Comparison of ENCODE assay signal across 8 mouse cellular contexts in the genomic region with DNA sequence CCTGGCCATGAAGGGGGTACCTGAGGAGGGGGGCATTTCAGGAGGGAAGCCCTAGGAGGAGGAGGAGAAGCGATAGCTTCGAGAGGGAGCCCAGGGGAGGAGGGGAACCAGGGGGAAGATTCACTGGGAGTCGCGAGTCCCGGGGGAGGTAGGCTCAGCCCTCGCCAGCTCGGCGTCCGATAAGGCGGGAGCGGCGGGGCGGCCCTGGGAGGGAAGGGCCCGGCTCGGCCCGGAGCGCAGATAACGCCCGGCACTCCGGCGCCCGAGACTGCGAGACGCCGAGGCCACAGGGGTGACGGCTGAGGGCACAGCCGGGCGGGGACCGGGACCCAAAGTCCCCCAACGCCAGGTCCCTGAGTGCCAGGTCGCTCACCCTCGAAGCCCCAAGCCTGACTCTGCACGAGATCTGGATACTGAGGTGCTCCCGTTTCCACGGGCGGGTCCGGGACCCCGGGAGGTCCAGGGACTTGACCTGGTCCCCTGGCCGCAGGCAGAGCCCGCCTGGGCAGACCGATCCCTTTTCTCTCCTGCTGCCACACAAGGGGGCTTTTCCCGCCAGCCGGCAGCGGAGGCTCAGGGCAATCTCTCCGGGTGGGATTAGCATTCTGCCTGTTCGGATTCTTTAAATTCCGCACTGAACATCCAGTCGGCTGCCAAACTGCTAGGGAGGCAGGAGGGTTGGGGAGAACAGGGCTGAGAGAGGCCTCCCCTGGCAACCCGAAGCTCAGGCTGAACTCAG. TPM values are rescaled to one million over a fixed set of nuclear protein-coding genes. Genes with fewer than 3 reads are reported as not detected.
DNase-seq lines count a peak whose midpoint lies in the region; ATAC-seq lines count a peak whose summit lies in the region.

No protein-coding gene starts in this region.

- ATAC-seq in forebrain, embryonic 12.5 days (ENCODE audit: low FRiP score) = 0 out of 2 replicates have a peak, but pooled peaks have one; percentile 17
- no peak for ATAC-seq in hindbrain, embryonic 13.5 days (ENCODE audit: low FRiP score)
- peak; percentile 93 for ATAC-seq in liver, embryonic 13.5 days (ENCODE audit: low read depth)
- ATAC-seq in neural tube, embryonic 12.5 days (ENCODE audit: low FRiP score, low read depth) = no peak
- ATAC-seq in frontal cortex, adult (ENCODE audit: low TSS enrichment) = no peak

- peak; percentile 50 for DNase-seq in urinary bladder, adult 2 months (ENCODE audit: low spot score)
- DNase-seq in urinary bladder, postnatal 10 days (ENCODE audit: low spot score) = no peak
- DNase-seq in liver, embryonic 13.5 days = peak; percentile 73
- DNase-seq in thymus, adult 18-20 months = no peak

- peak overlapping the region; percentile 82 for H3K4me2 ChIP-seq in forebrain, embryonic 12.5 days
- H3K4me2 ChIP-seq in hindbrain, embryonic 13.5 days = peak overlapping the region; percentile 76
- H3K4me2 ChIP-seq in liver, embryonic 13.5 days = peak overlapping the region; percentile 81
- peak overlapping the region; percentile 88 for H3K4me2 ChIP-seq in neural tube, embryonic 12.5 days (replicated peaks)

- peaks cover 42% of the 10 kb centered on the region for H3K27me3 ChIP-seq in forebrain, embryonic 12.5 days
- H3K27me3 ChIP-seq in hindbrain, embryonic 13.5 days = peaks cover 48% of the 10 kb centered on the region
- H3K27me3 ChIP-seq in liver, embryonic 13.5 days = no peaks in the 10 kb centered on the region
- H3K27me3 ChIP-seq in neural tube, embryonic 12.5 days (replicated peaks) = peaks cover 23% of the 10 kb centered on the region

- peak overlapping the region; percentile 63 for H3K9ac ChIP-seq in forebrain, embryonic 12.5 days
- H3K9ac ChIP-seq in hindbrain, embryonic 13.5 days = peak overlapping the region; percentile 74
- peak overlapping the region; percentile 88 for H3K9ac ChIP-seq in liver, embryonic 13.5 days
- H3K9ac ChIP-seq in neural tube, embryonic 12.5 days = peak overlapping the region; percentile 61

- 2% methylated on average over 48 of the region's 49 CpGs for WGBS in forebrain, embryonic 12.5 days
- under 1% methylated on average over 45 of the region's 49 CpGs for WGBS in hindbrain, embryonic 13.5 days
- 12% methylated on average over 42 of the region's 49 CpGs for WGBS in liver, embryonic 13.5 days (ENCODE audit: insufficient replicate concordance)
- under 1% methylated on average over 49 of the region's 49 CpGs for WGBS in neural tube, embryonic 12.5 days

- no peaks in the 10 kb centered on the region for H3K9me3 ChIP-seq in forebrain, embryonic 12.5 days
- no peaks in the 10 kb centered on the region for H3K9me3 ChIP-seq in hindbrain, embryonic 13.5 days
- H3K9me3 ChIP-seq in liver, embryonic 13.5 days (replicated peaks) = no peaks in the 10 kb centered on the region
- no peaks in the 10 kb centered on the region for H3K9me3 ChIP-seq in neural tube, embryonic 12.5 days

- peak overlapping the region; percentile 42; the same call in 1 of the 2 replicates for H3K27ac ChIP-seq in forebrain, embryonic 12.5 days
- no peak overlapping the region for H3K27ac ChIP-seq in hindbrain, embryonic 13.5 days
- H3K27ac ChIP-seq in liver, embryonic 13.5 days = peak overlapping the region; percentile 96
- H3K27ac ChIP-seq in neural tube, embryonic 12.5 days = no peak overlapping the region

- H3K36me3 ChIP-seq in forebrain, embryonic 12.5 days (replicated peaks) = no peaks in the 10 kb centered on the region
- H3K36me3 ChIP-seq in hindbrain, embryonic 13.5 days = no peaks in the 10 kb centered on the region
- no peaks in the 10 kb centered on the region for H3K36me3 ChIP-seq in liver, embryonic 13.5 days
- H3K36me3 ChIP-seq in neural tube, embryonic 12.5 days = no peaks in the 10 kb centered on the region

- H3K4me3 ChIP-seq in forebrain, embryonic 12.5 days (replicated peaks) = peak overlapping the region; percentile 39
- H3K4me3 ChIP-seq in hindbrain, embryonic 13.5 days = peak overlapping the region; percentile 40
- peak overlapping the region; percentile 70 for H3K4me3 ChIP-seq in liver, embryonic 13.5 days (replicated peaks)
- H3K4me3 ChIP-seq in neural tube, embryonic 12.5 days = peak overlapping the region; percentile 42

- peaks cover 17% of the 10 kb centered on the region for H3K4me1 ChIP-seq in forebrain, embryonic 12.5 days
- H3K4me1 ChIP-seq in hindbrain, embryonic 13.5 days (replicated peaks) = peaks cover 18% of the 10 kb centered on the region
- peaks cover 83% of the 10 kb centered on the region for H3K4me1 ChIP-seq in liver, embryonic 13.5 days (replicated peaks)
- H3K4me1 ChIP-seq in neural tube, embryonic 12.5 days = peaks cover 16% of the 10 kb centered on the region

RNA-seq across cellular contexts. Expression of a gene that starts 32.1 kb away (rescaled TPM):
- 0.38 and 1.3 TPM in 2 replicates for polyA plus RNA-seq in urinary bladder, adult 2 months (2012; rRNA removed)
- 0.14 TPM in 1 of 2 replicates, not detected in the other for polyA plus RNA-seq in forebrain, embryonic 12.5 days (2016; fragmentation: Nextera tagmentation; extraction: Ambion mirVana)
- 0.12 TPM in 1 of 2 replicates, not detected in the other for polyA plus RNA-seq in hindbrain, embryonic 13.5 days (2015; fragmentation: Nextera tagmentation; extraction: Ambion mirVana)
- not detected in 2 replicates for polyA plus RNA-seq in liver, embryonic 13.5 days (2015; fragmentation: Nextera tagmentation; extraction: Ambion mirVana)
- not detected in 2 replicates for polyA plus RNA-seq in neural tube, embryonic 12.5 days (2016; fragmentation: Nextera tagmentation; extraction: Ambion mirVana)

Comparison
In these comparisons a context has a peak if more than half of its experiments do, and no peak if none do; other contexts are left out.
1. DNase-seq: peak in urinary bladder, adult 2 months (single experiment) and liver, embryonic 13.5 days (single experiment); none in urinary bladder, postnatal 10 days (single experiment) and thymus, adult 18-20 months (0 of 2).
2. ATAC-seq: peak in forebrain, embryonic 12.5 days (single experiment) and liver, embryonic 13.5 days (single experiment); none in hindbrain, embryonic 13.5 days (single experiment), neural tube, embryonic 12.5 days (single experiment) and frontal cortex, adult (single experiment).
3. H3K27ac ChIP-seq: peak in forebrain, embryonic 12.5 days (single experiment) and liver, embryonic 13.5 days (single experiment); none in hindbrain, embryonic 13.5 days (single experiment) and neural tube, embryonic 12.5 days (single experiment).
4. Peak in every context shown above with its lines, with median percentiles within 50 percentile points of each other: H3K4me2 ChIP-seq, H3K4me3 ChIP-seq and H3K9ac ChIP-seq.